Mouse (Mus musculus): Measurements from ENCODE around the gene Dck.
"Not testable (repeated sequence)": the region's sequence is repeated elsewhere in the genome, so short reads cannot be mapped to it uniquely, and the experiment has no call there.

Dck gene

DNA sequence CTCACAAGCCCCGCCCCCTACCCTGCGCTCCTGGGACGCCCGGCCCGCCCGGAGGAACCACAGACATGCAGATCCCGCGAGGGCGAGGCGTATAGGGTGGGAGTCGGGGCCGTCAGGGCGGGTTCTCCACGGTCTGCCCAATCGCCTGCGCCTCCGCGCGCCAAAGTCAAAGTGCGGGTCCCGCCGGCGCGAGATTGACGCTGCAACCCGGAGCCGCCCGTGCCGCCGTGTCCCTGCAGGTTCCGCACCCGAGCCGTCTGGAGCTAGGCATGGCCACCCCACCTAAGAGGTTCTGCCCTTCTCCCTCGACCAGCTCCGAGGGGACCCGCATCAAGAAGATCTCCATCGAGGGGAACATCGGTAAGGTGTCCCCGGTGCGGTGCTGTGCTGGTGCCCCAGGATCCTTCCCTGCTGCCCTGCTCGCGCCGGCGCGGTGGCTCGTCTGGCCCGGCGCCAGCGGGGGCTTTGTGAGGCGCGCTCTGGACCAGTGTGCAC, at the start of gene Dck:
Gene Dck, plus strand, starts transcription at position 10 of the 495 bp plus-strand sequence.
- in situ Hi-C loops (cut with MboI, MseI): loop anchor here (5.0 to 25.0 kb wide), 3 partner anchors 83 to 1953 kb away; partner anchors contain the start of genes Rufy3 (in 1 of the 2), Utp3 (in 1 of the 2) and Ythdc1 (in 1 of the 2)

GRCm38 (mm10) chr5:88716983-88717382, 47.8 kb upstream of the Dck start:
- in situ Hi-C loops (cut with MboI, MseI): no loop called here

GRCm38 (mm10) chr5:88720116-88721002, 44.4 kb upstream of the Dck start, which contains the start of gene Mob1b:
TSS of gene Mob1b (plus strand) at chr5:88720855.
- in situ Hi-C loops (cut with MboI, MseI): no loop called here

GRCm38 (mm10) chr5:88721003-88721475, 43.8 kb upstream of the Dck start:
- in situ Hi-C loops (cut with MboI, MseI): no loop called here

GRCm38 (mm10) chr5:88721565-88722212, 43.1 kb upstream of the Dck start:
- in situ Hi-C loops (cut with MboI, MseI): no loop called here

DNA sequence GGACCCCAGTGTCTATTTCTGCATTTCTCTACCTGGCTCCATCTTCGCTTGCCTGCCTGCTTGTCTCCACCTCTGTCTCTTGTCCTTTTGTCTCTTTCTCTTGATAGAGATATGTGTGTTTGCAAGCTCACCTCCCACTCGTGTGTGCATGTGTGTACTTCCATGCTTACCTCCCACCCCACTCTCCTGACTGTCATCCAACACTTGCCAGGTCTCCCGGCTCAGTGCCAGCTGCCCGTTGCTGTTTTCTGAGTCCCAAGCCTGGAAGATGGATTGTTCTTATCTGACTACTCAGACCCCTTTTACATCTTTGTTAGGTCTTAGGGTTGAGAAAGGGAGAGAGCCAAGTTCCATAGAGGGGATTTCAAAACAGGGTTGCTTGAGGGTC, 42.6 kb upstream of the Dck start:
- in situ Hi-C loops (cut with MboI, MseI): no loop called here

GRCm38 (mm10) chr5:88724030-88724429, 40.8 kb upstream of the Dck start:
- in situ Hi-C loops (cut with MboI, MseI): no loop called here

DNA sequence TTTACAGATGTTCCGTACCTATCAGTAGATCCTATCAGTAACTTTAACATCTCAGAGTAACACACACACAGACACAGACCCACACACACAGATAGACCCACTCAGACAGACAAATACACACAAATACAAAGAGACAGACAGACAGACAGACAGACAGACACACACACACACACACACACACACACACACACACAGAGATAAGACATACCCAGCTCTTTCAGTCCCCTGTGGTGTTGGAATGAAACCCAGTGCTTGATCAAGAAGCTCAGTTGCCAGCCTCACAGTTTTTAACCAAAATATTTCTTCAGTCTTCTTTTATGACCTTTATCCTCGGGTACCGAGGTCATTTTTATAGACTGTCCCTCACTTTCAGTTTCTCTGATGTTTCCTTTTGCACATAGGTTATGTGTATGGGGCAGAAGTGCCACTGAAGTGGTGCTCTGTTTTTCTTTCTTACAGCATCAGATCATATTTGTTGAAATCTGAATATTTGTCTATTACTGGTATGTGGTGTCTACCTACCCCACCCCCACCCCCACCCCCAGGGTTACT, 37.1 kb upstream of the Dck start:
- in situ Hi-C loops (cut with MboI, MseI): no loop called here

GRCm38 (mm10) chr5:88734786-88735185, 30.0 kb upstream of the Dck start:
- in situ Hi-C loops (cut with MboI, MseI): no loop called here

GRCm38 (mm10) chr5:88741065-88741464, 23.7 kb upstream of the Dck start:
- in situ Hi-C loops (cut with MboI, MseI): not testable (repeated sequence)

DNA sequence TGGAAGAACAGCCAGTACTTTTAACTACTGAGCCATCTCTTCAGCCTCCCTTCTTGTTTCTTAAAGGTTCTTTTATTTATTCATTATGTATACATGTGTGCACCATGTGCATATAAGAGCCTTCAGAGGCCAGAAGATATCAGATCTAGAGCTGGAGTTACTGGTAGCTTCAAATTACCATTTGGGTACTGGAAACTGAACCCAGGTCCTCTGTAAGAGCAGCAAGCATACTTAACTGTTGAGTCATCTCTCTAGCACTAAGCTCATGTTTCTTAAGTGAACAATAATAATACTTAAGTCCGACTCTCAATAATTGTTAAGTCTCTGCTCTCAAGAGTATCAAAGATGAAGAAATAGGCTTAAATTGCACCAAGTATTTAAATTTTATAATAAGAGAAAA, 17.0 kb upstream of the Dck start:
- in situ Hi-C loops (cut with MboI, MseI): no loop called here

- in situ Hi-C loops (cut with MboI, MseI): loop anchor here (25.0 kb wide), 2 partner anchors 191 to 1941 kb away; partner anchors contain the start of genes Rufy3 (in 1 of the 2), Utp3 (in 1 of the 2) and Ythdc1 (in 1 of the 2)
Measured at GRCm38 (mm10) chr5:88753199-88753598, 11.6 kb upstream of the Dck start.

- in situ Hi-C loops (cut with MboI, MseI): loop anchor here (5.0 to 25.0 kb wide), 3 partner anchors 80 to 1950 kb away; partner anchors contain the start of genes Rufy3 (in 1 of the 2), Utp3 (in 1 of the 2) and Ythdc1 (in 1 of the 2)
Measured at GRCm38 (mm10) chr5:88762611-88763010, 2.2 kb upstream of the Dck start.

GRCm38 (mm10) chr5:88764430-88764986, 288 bp upstream of the Dck start:
- in situ Hi-C loops (cut with MboI, MseI): loop anchor here (5.0 to 25.0 kb wide), 3 partner anchors 82 to 1952 kb away; partner anchors contain the start of genes Rufy3 (in 1 of the 2), Utp3 (in 1 of the 2) and Ythdc1 (in 1 of the 2)

- in situ Hi-C loops (cut with MboI, MseI): loop anchor here (25.0 kb wide), 2 partner anchors 203 to 1953 kb away; partner anchors contain the start of genes Rufy3 (in 1 of the 2), Utp3 (in 1 of the 2) and Ythdc1 (in 1 of the 2)
Measured at GRCm38 (mm10) chr5:88765587-88765986, 791 bp downstream of the Dck start.

- in situ Hi-C loops (cut with MboI, MseI): loop anchor here (25.0 kb wide), 2 partner anchors 204 to 1954 kb away; partner anchors contain the start of genes Rufy3 (in 1 of the 2), Utp3 (in 1 of the 2) and Ythdc1 (in 1 of the 2)
Measured at GRCm38 (mm10) chr5:88766121-88766520, 1.3 kb downstream of the Dck start.

DNA sequence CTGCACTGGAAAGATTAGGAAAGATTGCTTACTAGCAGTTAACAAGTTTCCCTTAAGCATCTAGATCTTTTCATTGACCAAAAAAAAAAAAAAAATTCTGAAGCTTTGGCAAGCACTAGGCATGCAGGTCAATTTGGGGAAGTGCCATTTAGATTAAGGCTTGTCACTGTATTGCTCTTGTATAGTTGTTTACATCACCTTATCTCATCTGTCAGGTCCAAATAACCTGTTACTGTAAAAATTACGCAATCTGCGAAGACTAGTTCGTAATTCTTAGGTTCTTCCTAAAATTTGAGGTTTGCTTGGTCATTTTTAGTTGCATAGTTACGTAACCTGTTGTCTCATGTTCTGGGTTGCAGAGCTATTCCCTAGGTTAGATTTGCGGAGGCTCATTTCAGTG, 2.1 kb downstream of the Dck start:
- in situ Hi-C loops (cut with MboI, MseI): loop anchor here (25.0 kb wide), 2 partner anchors 205 to 1955 kb away; partner anchors contain the start of genes Rufy3 (in 1 of the 2), Utp3 (in 1 of the 2) and Ythdc1 (in 1 of the 2)

- in situ Hi-C loops (cut with MboI, MseI): loop anchor here (25.0 kb wide), 2 partner anchors 206 to 1956 kb away; partner anchors contain the start of genes Rufy3 (in 1 of the 2), Utp3 (in 1 of the 2) and Ythdc1 (in 1 of the 2)
Measured at GRCm38 (mm10) chr5:88768201-88768600, 3.4 kb downstream of the Dck start.

- in situ Hi-C loops (cut with MboI, MseI): loop anchor here in 1 of 2 experiments (25.0 kb wide), 2 partner anchors 1430 to 1730 kb away; partner anchors contain the start of genes Afm and Cox18
Measured at GRCm38 (mm10) chr5:88782072-88782765, 17.4 kb downstream of the Dck start.

GRCm38 (mm10) chr5:88785059-88785458, 20.3 kb downstream of the Dck start:
- in situ Hi-C loops (cut with MboI, MseI): loop anchor here in 1 of 2 experiments (25.0 kb wide), 2 partner anchors 1427 to 1727 kb away; partner anchors contain the start of genes Afm and Cox18

Data from T-helper 17 cell (primary cell).